Mouse (Mus musculus): Measurements from ENCODE around the gene 4933417A18Rik. TPM values are rescaled to one million over a fixed set of nuclear protein-coding genes. Genes with fewer than 3 reads are reported as not detected.
A peak's percentile ranks its signal among the peaks of the same experiment; 100 is the strongest.
"Not testable (repeated sequence)": the region's sequence is repeated elsewhere in the genome, so short reads cannot be mapped to it uniquely, and the experiment has no call there.

The 4933417A18Rik gene
- not detected for total RNA-seq (2021)
- long read RNA-seq, experiment 1, result 0 reads
- long read RNA-seq, experiment 2, result 0 reads

DNA sequence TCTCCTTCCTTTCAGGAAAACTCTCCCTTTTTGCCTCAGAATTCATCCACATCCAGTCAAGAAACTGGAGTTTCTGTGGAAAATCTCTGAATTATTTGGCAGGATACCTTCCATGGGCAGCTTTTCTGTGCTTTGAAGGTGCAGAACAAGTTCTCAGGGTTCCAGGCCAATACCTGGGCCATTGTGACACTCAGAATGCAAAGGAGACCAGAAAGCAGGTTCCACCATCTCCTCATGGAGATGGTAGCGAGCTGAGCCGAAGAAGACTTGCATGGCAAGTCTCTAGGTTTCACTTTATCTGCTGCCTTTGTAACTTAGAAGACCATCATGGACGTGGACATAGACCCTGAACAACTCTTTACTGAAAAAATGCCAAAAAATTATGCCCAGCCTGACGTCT, at the start of gene 4933417A18Rik, which contains the start of gene Fam217a:
Gene 4933417A18Rik, plus strand, starts transcription at position 200 of the 400 bp plus-strand sequence.
Gene Fam217a, minus strand, starts transcription at position 101 of the 400 bp plus-strand sequence.
- intact Hi-C loops (cut with DNase I), result no loop called here
- no peak for DNase-seq

DNA sequence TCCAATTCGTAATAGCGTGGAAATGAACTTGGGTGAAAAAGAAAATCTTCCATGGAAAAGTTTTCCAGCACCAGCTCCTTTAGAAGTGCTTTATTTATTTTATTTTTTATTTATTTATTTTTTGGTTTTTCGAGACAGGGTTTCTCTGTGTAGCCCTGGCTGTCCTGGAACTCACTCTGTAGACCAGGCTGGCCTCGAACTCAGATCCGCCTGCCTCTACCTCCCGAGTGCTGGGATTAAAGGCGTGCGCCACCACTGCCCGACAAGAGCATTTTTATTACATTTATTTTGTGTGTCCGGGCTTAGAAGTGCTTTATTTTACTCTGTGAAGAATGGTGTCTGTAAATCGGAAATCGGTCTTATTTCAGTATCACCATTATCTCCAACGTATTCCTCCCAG, 49.5 kb upstream of the 4933417A18Rik start:
- DNase-seq, result peak; percentile 10 to 33
- intact Hi-C loops (cut with DNase I), result loop anchor here (5.0 to 10.0 kb wide), 2 partner anchors 132 to 830 kb away; no protein-coding TSS in a partner anchor

DNA sequence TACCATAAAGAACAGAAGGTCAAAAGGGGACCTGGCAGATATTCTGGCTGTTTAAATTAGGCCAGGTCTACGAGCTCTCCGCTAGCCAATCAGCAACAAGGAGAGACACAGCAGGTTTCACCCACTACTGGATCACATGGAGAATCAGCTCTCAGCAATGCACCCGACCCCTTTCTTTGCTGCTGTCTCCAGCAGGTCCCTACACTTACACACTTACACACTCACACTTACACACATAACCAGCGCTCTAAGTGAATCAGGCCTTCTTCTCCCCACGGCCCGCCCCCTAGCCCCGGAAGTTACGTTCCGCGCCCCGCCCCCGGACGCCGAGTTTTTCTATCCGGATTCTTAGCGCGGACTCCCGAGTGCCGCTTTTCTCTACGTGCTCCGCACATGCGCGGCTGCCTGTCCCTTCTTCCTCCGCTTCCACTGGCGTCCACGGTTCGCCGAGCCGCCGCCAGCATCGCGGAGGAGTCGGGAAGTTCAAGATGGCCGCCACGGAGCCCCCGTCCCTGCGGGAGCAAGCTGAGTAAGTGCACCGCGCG, 49.0 kb upstream of the 4933417A18Rik start, which contains the start of gene Prpf4b:
Gene Prpf4b, plus strand, starts transcription at position 137 of the 545 bp plus-strand sequence.
- intact Hi-C loops (cut with DNase I), result loop anchor here (10.0 kb wide), 1 partner anchor 830 kb away; no protein-coding TSS in a partner anchor
- peak; percentile 92 to 93 for DNase-seq

DNA sequence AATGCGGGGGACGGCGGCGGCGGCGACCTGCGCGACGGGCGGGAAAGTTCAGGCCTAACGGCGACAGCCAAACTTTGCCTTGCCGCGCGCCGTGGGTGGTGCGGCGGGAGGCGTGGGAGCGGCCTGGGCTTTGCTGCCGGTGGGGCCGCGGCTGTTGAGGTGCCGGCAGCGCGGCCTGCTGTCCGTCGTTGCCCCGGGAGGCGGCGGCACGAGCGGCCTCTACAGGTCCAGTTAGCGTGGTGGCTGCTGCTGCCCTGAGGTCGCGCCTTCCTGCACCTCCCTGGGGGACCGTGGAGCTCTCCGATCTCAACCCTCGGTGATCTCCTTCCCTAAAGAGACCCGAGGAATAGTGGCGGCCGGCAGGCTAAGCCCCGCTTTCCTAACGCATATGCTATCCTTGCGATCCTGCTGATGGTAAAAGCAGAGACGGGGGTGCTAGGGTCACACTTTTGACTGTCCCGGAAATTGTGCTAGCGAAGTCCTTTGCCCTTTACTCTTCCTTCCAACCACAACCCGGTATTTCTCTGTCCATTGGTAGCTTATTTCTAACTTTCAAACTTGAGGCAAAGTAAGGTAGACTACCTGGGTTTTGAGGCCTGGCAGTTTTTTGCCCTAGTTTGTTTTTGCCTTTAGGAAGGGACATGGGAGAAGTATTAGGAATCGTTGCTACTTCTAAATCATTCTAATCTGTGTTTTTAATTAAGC, 48.3 kb upstream of the 4933417A18Rik start:
- peak; percentile 72 to 76 for DNase-seq
- intact Hi-C loops (cut with DNase I), result loop anchor here (10.0 kb wide), 1 partner anchor 831 kb away; no protein-coding TSS in a partner anchor

DNA sequence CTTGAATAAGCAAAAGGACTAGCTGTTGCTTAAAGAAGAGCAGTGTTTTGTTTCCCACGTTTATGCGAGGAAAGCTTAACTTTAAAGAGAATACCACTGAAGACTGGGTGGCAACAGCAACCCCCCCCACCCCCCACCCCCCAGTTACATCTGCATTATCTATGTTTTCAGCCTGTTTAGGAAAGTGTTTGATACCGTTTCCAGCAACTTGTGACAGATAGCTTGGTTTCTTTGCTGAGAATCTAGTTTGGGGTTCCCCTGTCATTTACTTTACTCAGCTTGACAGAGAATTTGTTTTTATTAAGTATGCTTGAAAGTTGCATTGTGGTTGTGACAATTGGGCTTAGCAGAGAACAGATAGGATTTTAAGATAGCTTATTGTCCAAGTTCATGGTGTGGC, 47.7 kb upstream of the 4933417A18Rik start:
- intact Hi-C loops (cut with DNase I), result loop anchor here (10.0 kb wide), 1 partner anchor 832 kb away; no protein-coding TSS in a partner anchor
- no peak for DNase-seq

DNA sequence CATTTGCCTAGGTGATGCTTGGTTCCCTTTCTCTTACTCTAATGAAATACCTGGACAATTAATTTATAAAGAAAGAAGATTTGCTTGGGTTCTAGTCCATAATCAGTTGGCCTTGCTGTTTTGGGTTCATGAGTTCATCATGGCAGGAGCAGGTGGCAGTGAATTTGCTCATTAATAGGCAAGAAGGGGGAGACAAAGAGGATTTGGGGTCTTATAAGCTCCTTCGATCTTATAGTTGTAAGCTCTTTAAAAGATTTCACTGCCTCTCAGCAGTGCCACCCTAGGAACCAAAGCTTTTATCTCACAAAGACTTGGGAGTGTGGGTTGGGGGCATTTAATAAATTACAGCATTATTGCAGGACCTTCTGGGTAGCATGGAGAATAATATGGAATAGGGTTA, 31.3 kb upstream of the 4933417A18Rik start:
- intact Hi-C loops (cut with DNase I), result no loop called here
- DNase-seq, result no peak

DNA sequence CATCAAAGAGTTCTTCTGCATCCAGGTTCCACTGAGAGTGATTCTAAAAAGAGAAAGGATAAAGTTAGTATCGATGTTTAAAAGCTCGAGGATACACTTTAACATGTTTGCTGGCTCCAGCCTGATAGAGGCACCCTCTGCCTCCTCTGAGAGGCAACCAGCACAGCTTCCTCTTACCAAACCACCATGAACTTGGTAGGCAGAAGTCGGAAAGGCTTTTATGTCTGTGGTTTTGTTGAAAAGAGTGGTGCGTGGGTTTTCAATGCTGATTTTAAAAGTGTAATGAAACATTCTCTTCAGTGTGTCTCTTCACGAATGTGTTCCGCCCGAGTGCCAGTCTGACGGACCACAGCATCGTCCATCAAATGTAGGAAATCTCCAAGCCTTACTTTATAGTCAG, 9.6 kb upstream of the 4933417A18Rik start:
- intact Hi-C loops (cut with DNase I), result no loop called here
- DNase-seq, result no peak

DNA sequence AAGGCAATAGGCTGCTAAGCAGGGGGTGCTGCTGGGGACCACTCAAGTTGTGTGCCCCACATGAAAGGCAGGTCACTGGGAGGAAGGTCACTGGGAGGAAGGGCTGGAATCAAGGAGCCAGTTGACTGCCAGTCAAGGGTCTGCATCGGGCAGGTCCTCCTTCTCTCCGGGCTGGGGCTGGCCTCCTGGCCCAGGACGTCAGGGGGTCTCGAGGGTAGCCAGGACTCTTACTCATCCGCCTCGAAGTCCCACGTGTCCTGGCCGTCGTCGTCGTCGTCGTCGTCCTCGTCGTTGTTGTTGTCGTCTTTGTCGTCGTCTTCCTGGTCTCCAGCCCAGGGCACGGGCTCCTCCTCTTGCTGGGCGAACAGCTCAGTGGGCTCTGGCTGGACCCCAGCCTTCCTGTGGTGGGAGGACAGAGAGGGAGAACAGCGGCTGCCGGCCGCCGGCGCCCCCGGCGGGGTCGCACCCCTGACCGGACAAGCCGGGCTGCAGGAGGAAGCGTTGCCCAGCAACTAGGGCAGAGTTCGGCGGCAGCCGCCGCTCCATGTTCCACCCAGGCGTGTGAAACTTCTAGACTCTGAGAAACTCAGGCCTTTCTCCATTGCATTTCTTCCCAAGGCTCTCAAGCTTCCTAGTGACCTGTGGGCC, 7.6 kb upstream of the 4933417A18Rik start:
- peak; percentile 21 to 22 for DNase-seq

DNA sequence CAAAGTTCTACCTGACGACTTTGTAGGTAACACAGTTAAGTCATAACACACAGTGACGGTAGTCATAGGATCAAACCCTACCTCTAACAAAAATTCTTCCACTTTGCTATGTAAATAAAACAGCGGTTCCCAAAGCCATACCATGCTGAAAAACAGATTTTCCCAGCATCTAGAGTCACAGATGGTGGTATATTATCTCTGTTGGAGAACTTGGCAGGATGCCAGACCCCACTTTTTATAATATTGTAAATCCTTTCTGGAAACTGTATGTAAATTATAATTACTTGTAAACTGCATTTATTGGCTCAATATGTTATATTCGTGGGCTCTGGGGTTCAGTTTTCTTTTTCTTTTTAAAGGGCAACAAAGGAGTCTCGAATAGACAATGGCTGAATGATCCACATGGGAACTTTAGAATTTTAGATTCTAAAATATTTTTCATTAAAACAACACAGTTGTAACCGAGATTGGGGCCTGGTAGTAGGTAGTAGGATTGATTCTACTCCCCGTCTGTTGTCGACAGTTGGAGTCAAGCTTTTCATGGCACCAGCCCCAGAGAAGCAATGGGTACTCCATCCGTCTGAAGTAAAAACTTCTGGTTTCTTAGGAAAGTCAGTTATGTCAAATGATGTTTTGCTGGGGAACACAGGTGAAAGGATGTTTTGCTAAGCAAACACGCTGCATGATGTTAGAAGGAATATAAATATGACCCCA, 10.9 kb downstream of the 4933417A18Rik start:
- no peak for DNase-seq

More for the DNA sequence above, 7.6 kb upstream of the 4933417A18Rik start:
- intact Hi-C loops (cut with DNase I), result no loop called here

DNA sequence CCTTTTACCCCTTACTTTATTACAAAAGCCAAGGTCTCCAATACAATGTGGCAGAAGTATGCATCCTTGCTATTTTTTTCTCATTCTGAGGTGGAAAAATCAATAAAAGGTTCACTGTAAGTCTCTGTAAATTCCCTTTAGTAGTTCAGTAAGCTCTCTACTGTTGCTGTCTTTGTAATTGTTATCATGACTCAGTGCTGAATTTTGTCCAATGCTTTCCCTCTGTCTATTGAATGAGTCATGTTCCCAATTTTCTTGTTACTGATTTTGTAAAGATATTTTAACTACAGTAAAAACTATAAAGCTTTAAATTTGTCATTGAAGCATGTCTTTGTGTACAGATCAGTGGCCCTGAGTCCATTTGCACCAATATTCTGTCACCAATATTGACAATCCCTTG, 18.2 kb downstream of the 4933417A18Rik start:
- intact Hi-C loops (cut with DNase I), result no loop called here
- DNase-seq, result no peak

More for the DNA sequence above, 10.9 kb downstream of the 4933417A18Rik start:
- intact Hi-C loops (cut with DNase I), result no loop called here

DNA sequence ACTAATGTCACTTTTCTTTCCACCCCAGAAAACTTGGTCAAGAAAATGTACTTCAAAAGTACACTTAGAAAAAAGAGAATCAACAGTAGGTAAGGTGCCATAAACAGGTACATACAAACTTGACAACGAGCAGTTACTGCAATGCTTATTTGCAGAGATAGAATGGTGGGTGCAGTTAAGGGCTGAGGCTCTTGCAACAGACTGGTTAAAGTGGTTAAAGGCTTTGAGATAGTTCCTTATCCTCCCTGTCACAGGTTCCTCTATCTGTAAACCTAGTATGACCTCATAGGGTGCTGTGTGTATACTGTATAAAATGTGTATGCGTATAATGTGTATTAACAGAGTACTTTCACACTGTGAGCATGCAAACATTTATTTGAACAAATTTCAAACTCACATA, 27.2 kb downstream of the 4933417A18Rik start:
- intact Hi-C loops (cut with DNase I); DNase-seq: not testable (repeated sequence)

DNA sequence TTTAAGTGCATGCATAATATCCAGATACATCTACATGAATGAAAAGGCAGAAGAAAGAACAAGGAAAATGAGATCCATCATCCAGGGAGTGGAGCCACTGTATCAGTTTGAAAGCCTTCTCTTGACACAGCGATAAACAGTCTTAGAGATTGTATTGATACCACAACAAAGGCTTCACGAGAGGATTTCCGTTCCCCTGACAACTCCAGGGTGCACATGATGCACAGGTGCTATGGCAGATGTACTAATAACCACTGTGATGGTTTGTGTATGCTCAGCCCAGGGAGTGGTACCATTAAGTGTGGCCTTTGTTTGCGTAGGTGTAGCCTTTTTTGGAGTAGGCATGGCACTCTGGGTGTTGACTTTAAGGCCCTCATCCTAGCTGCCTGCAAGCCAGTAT, 32.7 kb downstream of the 4933417A18Rik start:
- no peak for DNase-seq
- intact Hi-C loops (cut with DNase I), result no loop called here

DNA sequence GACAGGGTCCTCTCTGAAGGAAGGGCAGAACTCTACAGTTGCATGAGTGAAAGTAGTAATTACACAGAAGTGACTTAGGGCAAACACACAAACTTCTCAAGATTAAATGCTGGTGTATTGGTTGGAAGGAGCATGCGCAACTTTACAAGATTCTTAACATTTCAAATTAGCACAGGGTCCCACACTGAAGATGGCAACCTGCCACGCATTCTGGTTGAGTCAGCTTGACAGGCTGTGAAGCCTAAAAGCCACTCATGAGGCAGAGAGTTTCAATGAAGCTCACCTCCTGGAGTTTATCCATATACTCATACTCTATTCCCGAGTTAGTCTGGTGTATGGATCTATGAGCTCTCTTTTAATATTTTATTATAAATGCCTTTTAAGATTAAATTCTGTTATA, 33.9 kb downstream of the 4933417A18Rik start:
- DNase-seq; intact Hi-C loops (cut with DNase I): not testable (repeated sequence)

DNA sequence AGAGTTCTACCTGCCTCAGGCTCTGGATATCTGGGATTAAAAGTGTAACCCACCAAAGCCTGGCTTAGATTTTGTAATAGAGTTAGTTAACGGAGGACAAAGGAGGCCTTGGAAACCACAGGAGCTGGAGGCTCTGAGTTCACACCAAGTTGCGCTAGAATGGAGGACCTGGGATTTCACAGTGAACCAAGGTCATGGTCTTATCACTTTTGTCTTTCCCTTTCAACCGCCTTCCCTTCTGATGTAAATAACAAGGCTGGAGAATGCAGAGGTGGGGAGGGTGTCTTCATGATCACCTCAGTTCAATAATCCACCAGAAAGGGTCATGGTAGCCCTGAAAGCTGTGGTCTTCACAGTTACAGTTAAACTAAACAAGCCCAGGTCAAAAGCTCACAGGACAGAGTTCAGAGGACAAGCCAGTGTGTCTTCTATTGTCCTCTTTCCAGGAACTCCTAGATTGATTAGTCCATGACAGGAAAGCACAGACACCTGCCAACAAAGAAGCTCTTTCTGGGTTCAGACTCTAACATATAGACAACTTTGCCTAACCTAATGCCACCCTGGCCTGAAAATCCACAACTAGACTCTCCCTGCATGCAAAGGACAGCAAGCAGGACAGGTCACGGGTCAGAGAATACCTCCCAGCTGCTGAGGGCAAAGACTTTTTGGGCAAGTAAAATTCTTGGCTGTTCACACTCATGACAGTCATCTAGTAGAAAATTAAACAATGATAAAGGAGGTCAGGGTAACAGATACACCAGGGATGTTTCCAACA, 37.0 kb downstream of the 4933417A18Rik start:
- intact Hi-C loops (cut with DNase I), result no loop called here
- DNase-seq, result no peak

DNA sequence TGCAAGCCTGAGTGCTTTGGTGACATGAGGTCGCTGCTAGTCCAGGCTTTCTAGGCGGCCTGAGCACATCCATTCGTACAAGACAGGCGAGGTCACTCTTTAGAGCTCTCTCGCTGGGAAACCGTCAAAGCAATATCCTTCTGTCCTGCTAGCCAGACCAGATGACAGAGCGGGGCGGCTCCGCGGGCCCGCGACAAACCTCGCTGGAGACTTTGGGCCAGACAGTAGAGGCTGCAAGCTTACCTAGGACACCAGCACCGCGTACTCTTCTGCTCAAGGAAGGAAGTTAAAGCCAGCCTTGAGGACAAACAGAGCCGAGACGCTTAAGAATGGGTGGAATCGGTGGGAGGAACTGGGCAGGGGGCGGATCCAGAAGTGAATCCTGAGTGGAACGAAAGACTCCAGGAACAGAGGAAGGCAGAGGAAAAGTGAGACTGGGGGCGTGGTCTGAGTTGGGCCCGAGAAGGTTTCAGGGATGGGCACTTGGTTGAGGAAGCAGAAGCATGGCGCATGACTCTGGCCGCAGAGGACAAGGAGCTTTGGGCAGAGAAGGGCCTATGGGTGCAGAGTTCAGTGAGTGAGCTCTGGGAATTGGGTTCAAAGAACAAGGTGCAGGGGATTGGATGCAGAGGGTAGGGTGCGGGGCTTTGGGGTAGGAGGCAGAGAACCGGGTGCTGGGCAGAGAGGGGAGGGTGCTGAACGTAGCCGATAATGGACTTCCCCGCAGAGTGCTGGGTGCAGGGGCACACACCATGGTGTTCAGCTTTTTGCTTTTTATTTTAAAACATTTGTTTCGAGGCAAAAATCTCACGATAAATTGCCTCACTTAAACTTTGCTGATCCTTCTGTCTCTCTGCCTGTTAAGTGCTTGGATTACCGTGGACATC, 39.5 kb downstream of the 4933417A18Rik start, which contains the start of gene Eci3:
Gene Eci3, minus strand, starts transcription at position 300 of the 887 bp plus-strand sequence.
- DNase-seq, result peak; percentile 20 to 28
- intact Hi-C loops (cut with DNase I), result no loop called here

DNA sequence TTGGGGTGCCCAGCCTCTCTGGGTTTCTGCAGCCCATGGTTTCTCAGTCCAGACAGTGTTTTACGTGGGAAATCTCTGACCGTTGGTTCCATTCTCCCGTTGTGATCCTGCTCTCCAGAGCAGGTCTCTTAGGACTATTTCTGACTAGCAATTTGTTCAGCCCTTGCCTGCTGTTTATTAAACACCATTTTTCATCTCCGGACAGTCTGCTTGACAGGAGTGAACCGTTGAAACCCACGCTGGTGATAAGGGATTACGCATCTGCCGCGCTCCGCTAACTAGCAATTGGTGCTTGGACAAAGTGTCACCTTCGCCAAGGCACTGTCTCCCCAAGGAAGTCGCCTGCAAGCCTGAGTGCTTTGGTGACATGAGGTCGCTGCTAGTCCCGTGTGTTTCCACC, 40.2 kb downstream of the 4933417A18Rik start:
- DNase-seq, result no peak
- intact Hi-C loops (cut with DNase I), result no loop called here

DNA sequence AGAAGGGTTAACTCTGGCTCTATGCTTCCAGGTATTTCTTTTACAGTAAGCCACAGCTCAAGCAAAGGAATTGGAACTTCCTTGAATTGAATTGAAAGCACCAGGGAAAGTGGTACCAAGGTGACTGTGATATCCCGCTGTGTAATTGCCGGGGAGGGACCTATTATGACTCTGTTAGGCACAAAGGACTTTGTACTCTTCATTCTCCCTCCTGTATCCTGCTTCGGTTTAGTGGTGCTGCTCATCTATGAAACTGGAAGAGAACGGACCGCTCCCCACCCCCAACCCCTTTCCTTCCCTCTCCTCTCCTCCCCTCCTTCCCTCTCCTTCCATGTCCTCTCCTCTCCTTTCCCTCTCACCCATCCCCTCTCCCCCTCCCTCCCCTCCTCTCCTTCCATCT, 40.7 kb downstream of the 4933417A18Rik start:
- no peak for DNase-seq
- intact Hi-C loops (cut with DNase I), result no loop called here

DNA sequence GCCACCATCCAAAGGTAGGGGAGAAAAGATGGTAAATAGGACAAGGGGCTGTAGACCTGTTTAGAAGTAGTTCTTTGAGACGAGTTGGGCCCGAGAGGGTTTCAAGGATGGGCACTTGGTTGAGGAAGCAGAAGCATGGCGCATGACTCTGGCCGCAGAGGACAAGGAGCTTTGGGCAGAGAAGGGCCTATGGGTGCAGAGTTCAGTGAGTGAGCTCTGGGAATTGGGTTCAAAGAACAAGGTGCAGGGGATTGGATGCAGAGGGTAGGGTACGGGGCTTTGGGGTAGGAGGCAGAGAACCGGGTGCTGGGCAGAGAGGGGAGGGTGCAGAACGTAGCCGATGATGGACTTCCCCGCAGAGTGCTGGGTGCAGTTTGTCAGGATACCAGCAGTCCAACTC, 41.4 kb downstream of the 4933417A18Rik start:
- DNase-seq; intact Hi-C loops (cut with DNase I): not testable (repeated sequence)

All from heart, postnatal 14 days (tissue).